ENCODE assay signal across 27 mouse cellular contexts in genomic region chr9:27557886-27558285, GRCm38 (mm10).
"Had no signal": no experiment of that assay in that cellular context is flagged by ENCODE, and none has a peak within 500 bp of the region (broad histone marks: within the 10 kb centered on the region; RNA-seq: fewer than 3 reads in every experiment).

No protein-coding gene starts in this region.

- ATAC-seq: hindbrain, embryonic 16.5 days; inflammation-experienced regulatory T-cells, adult 6 months; intestine, embryonic 15.5 days; intestine, postnatal 0 days had no signal

- H3K9me3 ChIP-seq: heart, embryonic 10.5 days; heart, embryonic 12.5 days; hindbrain, embryonic 12.5 days; intestine, embryonic 15.5 days; limb, embryonic 13.5 days; limb, embryonic 15.5 days; liver, embryonic 13.5 days; liver, embryonic 15.5 days had no signal

- H3K27ac ChIP-seq: gastrocnemius, adult 2 months; heart, embryonic 10.5 days; hindbrain, embryonic 10.5 days; hindbrain, embryonic 12.5 days; hindbrain, embryonic 14.5 days; intestine, embryonic 15.5 days; kidney, postnatal 0 days; limb, embryonic 13.5 days; limb, embryonic 15.5 days; liver, embryonic 13.5 days; liver, embryonic 15.5 days had no signal

- H3K4me2 ChIP-seq: heart, embryonic 12.5 days; hindbrain, embryonic 12.5 days; hindbrain, embryonic 14.5 days; intestine, embryonic 15.5 days; limb, embryonic 13.5 days; limb, embryonic 15.5 days; liver, embryonic 13.5 days; liver, embryonic 15.5 days had no signal

- H3K36me3 ChIP-seq: heart, embryonic 10.5 days; heart, embryonic 12.5 days; hindbrain, embryonic 10.5 days; hindbrain, embryonic 12.5 days; intestine, embryonic 15.5 days; limb, embryonic 13.5 days; limb, embryonic 15.5 days; liver, embryonic 13.5 days; liver, embryonic 15.5 days had no signal

- H3K9ac ChIP-seq: heart, embryonic 12.5 days; hindbrain, embryonic 12.5 days; hindbrain, embryonic 14.5 days; intestine, embryonic 15.5 days; limb, embryonic 13.5 days; limb, embryonic 15.5 days; liver, embryonic 13.5 days; liver, embryonic 15.5 days had no signal

- DNase-seq: gastrocnemius, adult 2 months; gastrocnemius, postnatal 10 days; gastrocnemius, postnatal 25 days; heart, adult 18-20 months; heart, postnatal 10 days; heart, postnatal 4 days; kidney, adult 18-20 months; kidney, adult 8-10 months; kidney, postnatal 14 days; kidney, postnatal 36 days; layer of hippocampus, adult 9-11 months; layer of hippocampus, postnatal 36 days; left cerebral cortex, postnatal 4 days; liver, embryonic 13.5 days had no signal

- H3K27me3 ChIP-seq: heart, embryonic 12.5 days; hindbrain, embryonic 12.5 days; intestine, embryonic 15.5 days; limb, embryonic 15.5 days; liver, embryonic 13.5 days; liver, embryonic 15.5 days had no signal

- H3K4me1 ChIP-seq: intestine, embryonic 15.5 days; limb, embryonic 13.5 days; limb, embryonic 15.5 days; liver, embryonic 13.5 days; liver, embryonic 15.5 days had no signal

- H3K4me3 ChIP-seq: gastrocnemius, adult 2 months; heart, embryonic 10.5 days; heart, embryonic 12.5 days; hindbrain, embryonic 10.5 days; hindbrain, embryonic 12.5 days; intestine, embryonic 15.5 days; limb, embryonic 13.5 days; limb, embryonic 15.5 days; liver, embryonic 13.5 days; liver, embryonic 15.5 days had no signal
